Comparison of ENCODE assay signal across 28 mouse cellular contexts in the genomic region with DNA sequence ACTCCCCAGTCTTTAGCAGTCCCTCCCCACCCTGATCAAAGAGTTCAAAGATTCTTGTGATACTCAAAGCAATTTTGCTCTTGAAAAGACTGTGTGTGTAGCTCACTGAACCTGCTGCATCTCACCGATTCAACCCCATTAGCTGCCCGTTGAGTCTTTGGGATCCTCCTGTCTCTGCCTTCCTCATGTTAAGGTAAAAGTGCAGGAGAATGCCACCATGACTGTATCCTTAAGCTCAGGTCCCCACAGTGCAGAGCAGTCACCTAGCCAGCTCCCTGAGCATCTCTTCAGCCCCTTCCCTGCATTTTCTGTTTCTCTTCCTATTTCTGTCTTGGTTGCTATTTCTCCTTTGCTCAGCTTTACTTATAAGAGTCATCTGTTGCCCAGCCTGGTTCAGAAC.
"Had no signal": no experiment of that assay in that cellular context is flagged by ENCODE, and none has a peak within 500 bp of the region (broad histone marks: within the 10 kb centered on the region; RNA-seq: fewer than 3 reads in every experiment).

No protein-coding gene starts in this region.

- ATAC-seq: forebrain, embryonic 13.5 days; forebrain, embryonic 14.5 days; forebrain, embryonic 15.5 days; forebrain, embryonic 16.5 days; forebrain, postnatal 0 days had no signal

- H3K4me1 ChIP-seq: embryonic facial prominence, embryonic 10.5 days had no signal

- H3K4me3 ChIP-seq: embryonic facial prominence, embryonic 10.5 days; embryonic facial prominence, embryonic 12.5 days; embryonic facial prominence, embryonic 13.5 days; embryonic facial prominence, embryonic 15.5 days; erythroblast, embryonic 14.5 days; forebrain, embryonic 10.5 days; forebrain, embryonic 12.5 days; forebrain, embryonic 13.5 days; forebrain, embryonic 15.5 days; gastrocnemius, adult 2 months; heart, adult 2 months had no signal

- DNase-seq: cerebellum, adult 2 months; cerebellum, adult 8-10 months; cerebellum, adult 9-10 months; cerebellum, adult 9-11 months; cerebellum, postnatal 10 days; cerebellum, postnatal 14 days; cerebellum, postnatal 25 days; cerebellum, postnatal 36 days; embryo, embryonic 11 days; forebrain, postnatal 0 days; gastrocnemius, adult 2 months; gastrocnemius, postnatal 10 days; gastrocnemius, postnatal 14 days; gastrocnemius, postnatal 25 days; gastrocnemius, postnatal 36 days; heart, adult 18-20 months; heart, adult 2 months had no signal

- H3K4me2 ChIP-seq: embryonic facial prominence, embryonic 12.5 days; embryonic facial prominence, embryonic 13.5 days; embryonic facial prominence, embryonic 15.5 days; forebrain, embryonic 12.5 days; forebrain, embryonic 13.5 days; forebrain, embryonic 15.5 days had no signal

- H3K27ac ChIP-seq: embryonic facial prominence, embryonic 10.5 days; embryonic facial prominence, embryonic 12.5 days; embryonic facial prominence, embryonic 13.5 days; embryonic facial prominence, embryonic 15.5 days; forebrain, embryonic 10.5 days; forebrain, embryonic 12.5 days; forebrain, embryonic 13.5 days; forebrain, embryonic 15.5 days; gastrocnemius, adult 2 months; heart, adult 2 months had no signal

- H3K9me3 ChIP-seq: embryonic facial prominence, embryonic 10.5 days; embryonic facial prominence, embryonic 12.5 days; embryonic facial prominence, embryonic 13.5 days; embryonic facial prominence, embryonic 15.5 days; forebrain, embryonic 10.5 days; forebrain, embryonic 12.5 days; forebrain, embryonic 13.5 days; forebrain, embryonic 15.5 days had no signal

- H3K36me3 ChIP-seq: embryonic facial prominence, embryonic 10.5 days; embryonic facial prominence, embryonic 12.5 days; embryonic facial prominence, embryonic 13.5 days; embryonic facial prominence, embryonic 15.5 days; forebrain, embryonic 10.5 days; forebrain, embryonic 12.5 days; forebrain, embryonic 15.5 days had no signal

- H3K9ac ChIP-seq: embryonic facial prominence, embryonic 12.5 days; embryonic facial prominence, embryonic 13.5 days; embryonic facial prominence, embryonic 15.5 days; forebrain, embryonic 12.5 days; forebrain, embryonic 13.5 days; forebrain, embryonic 15.5 days; forebrain, postnatal 0 days had no signal

- H3K27me3 ChIP-seq: embryonic facial prominence, embryonic 12.5 days; embryonic facial prominence, embryonic 13.5 days; embryonic facial prominence, embryonic 15.5 days; forebrain, embryonic 12.5 days; forebrain, embryonic 13.5 days; forebrain, embryonic 15.5 days had no signal
